Mouse (Mus musculus) fibroblast of lung, adult 2 months (primary cell): ENCODE measurements around the gene Bag6.
A peak's percentile ranks its signal among the peaks of the same experiment; 100 is the strongest.

Experiments
- DNase-seq: peaks from one replicate; pipeline ENCODE4 v3.0.0-alpha.2; 2011; ENCODE audit warnings: low read depth

Gene Bag6

DNA sequence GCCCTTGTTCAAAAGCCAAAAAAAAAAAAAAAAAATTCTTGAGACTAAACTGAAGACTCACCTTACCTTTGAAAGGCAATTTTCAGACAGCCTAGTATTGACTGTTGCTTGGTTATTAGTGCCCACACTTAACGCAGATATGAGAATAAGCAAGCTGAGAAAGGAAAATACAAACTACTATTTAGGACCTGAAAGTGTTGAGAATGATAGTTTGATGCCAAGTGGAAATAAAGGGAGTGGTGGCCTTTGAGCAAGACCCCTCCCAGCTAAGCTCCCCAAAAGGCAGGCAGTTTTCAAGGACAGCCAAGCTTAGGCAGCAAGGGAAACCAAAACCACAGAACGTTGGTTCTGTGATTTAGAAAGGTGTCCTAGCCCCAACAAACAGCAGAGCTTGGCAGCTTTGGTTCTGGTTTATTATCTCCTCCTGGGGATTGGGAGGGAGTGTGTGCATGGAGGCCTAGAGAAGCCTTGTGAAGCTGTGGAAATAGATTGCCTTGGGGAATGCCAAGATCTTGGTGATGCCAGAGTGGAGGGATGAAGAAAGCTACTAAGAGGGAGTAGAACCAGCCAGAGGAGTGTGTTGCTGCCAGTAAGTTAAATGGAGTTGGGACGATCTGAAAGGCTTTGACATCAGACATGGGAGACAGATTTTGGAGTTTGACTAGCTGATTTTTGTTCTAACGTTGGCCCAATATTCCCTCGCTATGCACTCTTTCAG, 13.1 kb downstream of the Bag6 start:
- DNase-seq: no peak

DNA sequence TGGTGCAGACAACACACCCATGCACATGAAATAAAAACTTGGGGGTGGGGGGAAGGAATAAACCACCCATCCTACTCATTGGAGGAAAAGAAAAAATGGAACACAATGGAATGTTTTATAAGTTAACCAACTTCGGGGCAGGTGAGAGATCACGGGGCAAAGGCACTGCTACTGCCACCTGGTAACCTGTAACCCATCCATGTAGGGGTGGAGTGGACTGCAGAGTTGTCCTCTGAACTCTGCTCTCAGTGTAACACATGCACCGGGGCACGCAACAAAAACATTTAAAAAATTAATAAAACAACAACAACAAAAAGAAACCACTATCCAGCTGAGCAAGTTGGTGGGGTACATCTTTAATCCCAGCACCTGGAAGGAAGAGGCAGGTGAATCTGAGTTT, 17.1 kb downstream of the Bag6 start:
- no peak for DNase-seq

DNA sequence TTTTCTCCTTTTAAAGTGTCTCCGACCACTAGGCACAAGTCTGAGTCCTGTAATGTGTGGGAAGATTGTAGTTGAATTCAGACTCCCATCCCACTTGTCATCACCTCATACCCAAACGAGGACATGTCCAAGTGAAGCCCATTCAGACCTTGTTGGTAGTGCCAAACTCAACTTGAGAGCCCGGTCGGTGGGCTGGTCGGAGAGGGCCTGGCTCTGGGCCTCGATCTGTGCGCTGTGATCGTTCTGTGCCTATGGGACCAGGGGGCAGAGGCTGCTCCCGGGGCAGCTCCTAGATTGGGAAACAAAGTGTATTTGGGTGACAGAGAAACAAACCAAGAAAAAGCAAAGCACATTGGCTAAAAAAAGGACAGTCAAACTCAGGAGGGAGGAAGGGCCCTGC, 18.1 kb downstream of the Bag6 start:
- DNase-seq: no peak

DNA sequence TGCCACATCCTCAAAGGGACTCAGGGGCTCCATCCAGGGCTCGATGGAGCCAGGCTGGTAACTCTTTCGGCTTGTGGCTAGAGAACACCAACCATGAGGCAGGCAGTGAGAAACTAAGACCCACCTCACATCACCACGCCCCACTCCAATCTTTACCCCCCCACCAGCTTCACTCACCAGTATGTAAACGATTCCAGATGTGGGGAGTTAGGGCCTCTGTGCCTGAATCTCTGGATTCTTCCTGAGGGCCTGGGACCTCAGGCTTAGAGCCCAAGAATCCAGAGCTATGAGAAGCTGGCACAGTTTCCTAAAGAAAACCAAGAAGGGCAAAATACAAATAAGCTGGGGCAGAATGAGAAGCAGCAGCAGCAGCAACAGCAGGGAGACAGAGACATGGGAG, 19.0 kb downstream of the Bag6 start:
- DNase-seq: peak; percentile 50

DNA sequence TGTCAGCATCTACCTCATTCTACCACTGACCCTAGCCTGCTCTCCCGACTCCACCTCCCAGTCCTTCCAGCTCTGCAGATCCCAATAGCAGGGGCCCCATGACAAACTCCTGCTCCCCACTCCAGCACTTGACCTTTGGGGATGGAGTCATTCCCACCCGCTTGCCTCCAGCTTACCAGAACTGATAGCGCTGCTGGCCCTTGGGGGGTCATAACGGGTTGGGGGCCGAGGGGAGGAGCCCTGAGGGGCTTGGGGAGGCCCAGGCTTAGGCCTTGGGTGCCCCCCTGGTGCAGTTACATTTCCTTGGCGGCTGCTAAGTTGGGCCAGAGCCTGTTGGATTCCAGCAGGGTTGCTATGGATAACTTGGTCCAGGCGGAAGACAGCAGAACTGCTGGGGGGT, 19.6 kb downstream of the Bag6 start:
- DNase-seq: no peak

DNA sequence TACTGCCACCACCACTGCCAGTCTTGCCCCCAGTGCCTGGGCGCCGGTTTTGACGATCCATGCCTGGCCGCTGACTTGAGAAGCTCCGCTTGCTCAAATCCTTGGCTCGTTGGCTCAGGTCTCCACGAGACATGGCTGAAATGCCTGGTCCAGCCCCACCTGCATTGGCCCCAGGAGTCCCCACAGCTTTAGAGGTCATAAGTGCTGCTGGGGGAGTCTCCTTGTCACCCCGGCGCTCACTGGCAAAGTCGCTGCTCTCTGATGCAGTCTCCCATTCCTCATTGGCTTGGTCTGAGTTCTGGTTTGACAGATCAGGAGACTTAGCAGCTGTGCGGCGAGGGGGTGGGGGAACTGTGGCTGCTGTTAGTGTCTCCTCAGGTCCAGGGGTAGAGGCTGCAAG, 20.5 kb downstream of the Bag6 start:
- DNase-seq: no peak

DNA sequence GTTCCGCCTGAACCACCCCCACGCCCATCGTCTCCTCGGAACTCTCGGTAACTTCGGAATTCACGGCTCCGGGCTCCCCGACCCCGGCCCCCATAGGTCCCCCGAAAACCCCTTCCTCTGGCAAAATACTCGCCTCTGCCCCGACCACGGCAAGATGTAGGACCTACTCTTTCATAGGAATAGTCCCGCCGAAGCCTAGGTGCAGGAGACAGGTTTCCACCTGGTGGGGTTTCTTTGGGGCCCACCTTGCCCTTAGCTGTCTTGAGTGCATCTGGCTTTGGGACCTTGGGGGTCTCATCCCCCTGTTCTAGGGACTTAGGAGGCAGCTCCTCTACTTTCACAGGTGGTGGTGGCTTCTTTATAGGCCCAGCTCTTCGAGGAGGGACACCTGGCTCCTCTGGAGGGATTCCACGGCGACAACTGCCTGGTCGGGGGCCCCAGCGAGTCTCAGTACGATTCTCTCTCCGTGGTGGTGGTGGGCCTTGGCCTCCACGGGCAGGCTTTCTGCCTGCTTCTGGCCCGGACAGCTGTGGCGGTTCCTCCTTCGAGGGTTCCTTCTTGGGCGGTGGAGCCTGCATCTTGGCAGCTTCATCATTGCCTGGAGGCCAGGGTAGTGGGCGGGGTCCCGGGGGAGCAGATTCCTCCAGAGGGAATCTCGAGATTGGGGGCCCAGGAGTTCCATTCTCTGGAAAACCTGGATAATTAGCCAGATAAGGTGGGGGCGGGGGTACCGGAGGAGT, 21.7 kb downstream of the Bag6 start:
- no peak for DNase-seq

DNA sequence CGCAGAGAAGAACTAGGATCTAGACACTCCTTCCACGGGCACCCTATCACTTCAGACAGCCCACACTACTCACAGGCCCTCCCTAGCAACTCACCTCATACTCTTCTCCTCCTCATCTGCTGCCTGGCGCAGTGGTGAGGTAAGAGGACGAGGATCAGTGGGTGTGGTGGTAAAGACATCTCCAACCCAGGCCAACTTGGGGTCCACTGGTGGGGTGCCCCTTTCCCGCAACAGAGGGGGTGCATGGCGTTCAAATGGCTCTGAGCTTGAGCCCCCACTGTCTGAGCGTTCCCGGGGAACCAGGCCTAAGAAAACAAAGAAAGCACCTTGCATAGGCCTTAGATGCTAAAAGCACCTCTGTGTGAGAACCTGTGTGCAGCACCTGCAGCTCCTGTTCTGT, 22.3 kb downstream of the Bag6 start:
- no peak for DNase-seq

DNA sequence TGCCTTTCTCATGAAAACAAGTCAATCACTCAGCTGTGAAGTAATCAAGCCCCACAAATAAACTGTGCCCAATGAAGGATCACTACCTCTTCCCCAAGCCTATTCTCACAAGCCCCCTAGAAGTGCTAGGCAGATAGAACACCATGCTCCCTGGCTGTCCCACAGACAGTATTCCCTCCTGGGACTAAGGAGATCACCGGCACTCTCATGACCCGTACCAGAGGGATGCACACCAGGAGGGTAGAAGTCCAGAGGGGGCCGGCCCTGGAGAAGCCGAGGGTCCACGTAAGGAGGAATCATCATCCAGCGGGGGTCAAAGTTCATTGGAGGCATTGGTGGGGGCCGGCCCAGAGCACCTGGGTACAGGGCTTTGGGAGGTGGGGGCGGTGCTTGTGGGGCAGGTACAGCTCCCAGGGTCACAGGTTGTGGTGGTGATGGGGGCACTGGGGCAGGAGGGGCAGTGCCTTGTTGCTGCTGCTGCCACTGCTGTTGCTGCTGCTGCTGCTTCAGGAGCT, 22.7 kb downstream of the Bag6 start:
- DNase-seq: no peak

DNA sequence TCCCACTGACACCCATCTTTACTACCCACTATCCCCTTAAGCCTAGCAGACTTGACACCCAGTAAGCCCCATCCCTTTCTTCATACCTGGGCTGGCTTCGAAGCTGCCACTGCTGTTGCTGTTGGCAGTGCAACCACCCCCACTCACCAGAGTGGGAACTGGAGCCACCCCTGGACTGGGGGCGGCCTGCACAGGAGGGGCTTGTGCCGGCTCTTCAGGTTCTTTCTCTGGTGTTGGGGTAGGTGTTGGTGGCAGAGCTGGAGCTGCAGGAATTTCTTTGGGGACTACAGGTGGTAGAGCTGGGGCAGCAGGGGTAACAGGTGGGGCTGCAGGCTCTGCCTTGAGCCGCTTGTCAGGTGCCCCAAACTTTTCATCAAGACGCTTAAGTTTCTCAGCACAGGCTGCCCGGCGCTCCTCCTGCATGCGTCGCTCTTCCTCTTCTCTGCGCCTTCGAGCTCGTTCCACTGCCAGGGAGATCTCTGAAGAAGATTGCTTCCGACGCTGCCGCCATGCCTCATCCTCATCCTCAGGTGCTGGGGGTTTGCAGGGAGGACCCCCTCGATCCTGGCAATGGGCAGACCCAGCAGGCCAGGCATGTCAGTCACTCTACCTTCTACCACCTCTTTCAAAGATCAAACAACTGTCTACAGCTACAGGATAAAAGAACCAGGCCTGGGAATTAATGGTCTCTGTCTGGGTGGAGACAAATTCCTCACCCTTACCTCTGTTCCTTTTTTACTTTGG, 24.0 kb downstream of the Bag6 start:
- DNase-seq: no peak

DNA sequence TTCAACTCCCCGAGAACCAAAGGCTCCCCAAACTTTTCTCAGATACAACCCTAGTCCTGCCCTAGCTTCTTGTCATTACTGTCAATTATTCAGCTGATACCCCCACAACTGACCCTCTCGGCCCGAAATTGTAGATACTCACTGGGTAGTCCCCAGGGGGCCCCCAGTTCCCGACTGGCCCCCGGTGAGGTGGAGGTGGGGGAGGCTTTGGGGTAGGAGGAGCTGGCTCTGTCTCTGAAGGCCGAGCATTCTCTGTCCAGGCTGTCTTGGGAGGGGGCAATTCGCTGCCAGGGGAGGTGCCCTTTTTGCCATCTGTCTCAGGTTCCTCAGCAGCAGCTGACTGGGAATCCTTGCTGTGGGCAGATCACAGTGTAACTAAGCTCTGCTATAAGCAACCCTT, 24.7 kb downstream of the Bag6 start:
- DNase-seq: no peak

DNA sequence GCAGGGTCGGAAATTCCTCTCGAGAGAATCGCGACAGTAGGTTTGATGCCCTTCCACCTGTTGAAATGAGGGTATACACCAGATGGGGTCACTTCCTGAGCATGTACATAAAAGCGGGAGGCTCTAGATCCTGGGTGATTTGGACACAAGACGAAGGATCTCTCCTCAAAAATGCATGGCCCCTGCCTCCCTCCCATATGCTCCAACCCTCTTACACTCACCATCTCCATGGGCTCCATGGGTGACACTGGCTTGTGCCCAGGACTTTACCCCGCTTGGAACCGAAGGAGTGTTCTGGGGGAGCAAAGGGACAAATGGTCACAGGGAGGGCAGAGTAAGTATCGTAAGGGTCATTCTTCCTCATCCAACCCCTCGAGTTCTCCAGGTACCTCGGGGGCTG, 26.4 kb downstream of the Bag6 start:
- DNase-seq: no peak

DNA sequence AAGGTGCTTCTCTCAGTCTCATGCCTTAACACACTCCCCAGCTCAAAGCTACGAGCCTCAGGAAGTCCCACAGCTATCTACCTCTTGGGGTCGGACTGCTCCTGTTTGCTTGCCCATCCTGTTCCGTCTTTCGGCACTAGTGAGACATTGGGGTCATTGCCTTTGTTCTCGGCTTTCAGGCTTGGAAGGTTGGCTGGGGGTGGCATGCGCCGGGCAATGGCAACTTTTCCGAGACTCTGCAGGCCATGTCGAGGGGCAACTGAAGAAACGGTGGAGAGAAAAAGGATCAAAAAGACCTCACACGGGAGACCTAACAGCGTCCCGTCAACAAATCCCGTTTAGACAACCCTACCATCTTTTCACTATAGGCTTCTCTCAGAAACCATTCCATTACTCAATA, 27.1 kb downstream of the Bag6 start:
- DNase-seq: no peak

DNA sequence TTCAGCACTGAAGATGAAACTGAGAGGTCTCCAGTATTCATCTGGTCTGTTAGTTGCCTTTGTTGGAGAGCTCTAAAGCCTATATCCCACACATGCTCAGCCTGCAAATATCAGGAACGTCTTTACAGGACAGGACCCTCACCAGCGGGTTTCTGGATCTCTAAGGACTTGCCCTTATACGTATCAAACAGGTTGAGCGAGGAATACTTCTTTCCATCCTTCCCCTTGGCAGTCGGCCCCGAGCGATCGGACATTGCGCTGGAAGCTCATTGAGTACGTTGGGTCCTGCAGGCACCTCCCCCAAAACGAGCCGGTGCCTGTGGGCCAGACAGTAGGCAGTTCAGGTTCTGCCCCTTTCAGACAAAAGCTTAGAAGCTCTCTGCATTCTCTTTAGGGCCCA, 27.8 kb downstream of the Bag6 start:
- DNase-seq: no peak

DNA sequence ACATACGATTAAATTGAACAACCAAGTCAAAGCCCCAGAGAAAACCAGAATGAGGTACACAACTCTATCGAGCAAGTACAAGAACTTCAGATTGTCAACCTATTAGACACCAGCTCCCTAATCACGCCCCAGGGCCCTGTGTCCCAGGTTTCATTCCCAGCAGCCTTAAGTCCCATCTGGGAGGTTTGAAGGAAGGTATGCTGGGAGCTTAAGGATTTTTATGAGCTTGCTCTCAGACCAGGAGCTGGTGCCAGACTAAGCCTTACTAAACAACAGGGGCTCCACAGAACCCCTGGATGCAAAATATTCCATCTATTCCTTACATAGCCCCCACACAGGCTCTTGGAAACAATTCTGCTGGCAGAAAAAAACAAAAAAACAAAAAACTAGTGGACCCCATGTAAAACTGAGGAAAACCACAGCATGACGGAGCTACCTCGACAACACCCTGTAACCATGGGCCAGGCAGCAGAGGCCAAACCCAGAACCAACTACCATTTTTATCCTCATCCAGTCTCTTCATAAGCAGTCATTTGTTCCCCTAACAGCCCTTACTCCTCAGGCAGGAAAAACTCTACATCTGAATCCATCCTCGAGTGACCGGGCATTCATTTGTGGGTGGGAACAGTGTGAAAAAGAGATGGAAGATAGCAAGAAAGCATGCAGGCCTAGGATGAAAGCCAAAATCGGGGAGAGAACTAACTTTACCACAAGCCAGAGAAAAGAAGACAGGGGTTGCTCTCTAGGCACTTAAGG, 28.5 kb downstream of the Bag6 start:
- DNase-seq: no peak

DNA sequence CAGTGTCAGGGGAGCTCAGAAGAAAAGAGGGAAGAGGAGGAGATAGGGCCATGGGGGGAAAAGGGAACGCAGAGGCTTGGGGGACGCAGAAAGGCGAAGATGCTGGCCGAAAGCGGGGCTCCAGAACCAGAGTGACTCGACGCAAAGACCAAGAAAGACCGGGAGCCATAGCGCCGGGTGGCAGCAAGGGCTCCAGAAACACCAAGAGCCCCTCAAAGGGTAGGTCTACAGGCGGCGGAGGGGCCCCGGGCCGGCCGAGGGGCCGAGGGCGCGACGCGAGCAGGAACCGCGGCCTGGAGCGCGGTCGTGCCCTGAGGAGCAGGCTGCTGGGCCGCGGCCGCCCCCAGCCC, 29.2 kb downstream of the Bag6 start:
- DNase-seq: no peak

DNA sequence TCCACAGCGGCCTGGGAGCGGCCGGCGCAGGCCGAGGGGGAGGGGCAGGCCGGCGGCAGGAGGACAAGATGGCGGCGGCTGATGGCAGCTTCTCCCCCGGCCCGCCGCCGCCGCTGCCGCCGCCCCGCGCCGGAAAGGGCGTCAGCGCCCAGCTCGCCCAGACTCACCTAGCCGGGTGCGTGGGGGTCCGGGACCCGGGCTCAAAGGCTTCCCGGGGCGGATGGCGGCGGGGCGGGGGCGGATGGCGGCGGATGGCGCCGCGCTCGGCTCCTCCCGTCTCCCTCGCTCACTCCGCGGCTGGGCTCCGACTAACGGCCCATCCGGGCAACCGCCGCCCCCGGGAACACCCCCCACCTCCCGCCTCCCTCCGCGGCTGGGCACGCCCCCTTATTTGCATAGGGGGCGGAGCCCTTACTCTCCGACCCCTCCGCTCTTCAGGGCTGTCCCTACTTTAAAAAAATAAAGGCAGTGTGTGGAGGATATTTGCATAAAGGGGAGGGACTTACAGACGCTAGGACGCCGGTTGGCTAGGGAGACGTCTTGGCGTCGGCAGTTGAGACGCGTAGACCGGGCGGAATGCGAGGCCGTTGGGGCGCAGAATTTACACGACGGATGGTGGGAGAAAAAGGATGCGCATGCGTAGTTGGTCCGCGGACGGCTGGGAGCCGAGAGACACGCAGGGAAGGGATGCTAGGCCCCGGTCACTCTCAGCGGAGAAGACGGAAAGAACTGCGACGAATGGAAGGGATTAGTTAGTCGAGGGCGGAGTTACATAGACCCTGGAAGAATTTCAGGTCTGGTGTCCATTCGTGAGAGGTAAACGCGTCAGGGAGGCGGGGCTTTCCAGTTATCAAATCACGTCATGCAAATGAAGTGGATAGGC, 29.8 kb downstream of the Bag6 start, which contains the start of gene Prrc2a:
Gene Prrc2a, minus strand, starts transcription at position 330 of the 883 bp plus-strand sequence.
- peak; percentile 99 for DNase-seq

DNA sequence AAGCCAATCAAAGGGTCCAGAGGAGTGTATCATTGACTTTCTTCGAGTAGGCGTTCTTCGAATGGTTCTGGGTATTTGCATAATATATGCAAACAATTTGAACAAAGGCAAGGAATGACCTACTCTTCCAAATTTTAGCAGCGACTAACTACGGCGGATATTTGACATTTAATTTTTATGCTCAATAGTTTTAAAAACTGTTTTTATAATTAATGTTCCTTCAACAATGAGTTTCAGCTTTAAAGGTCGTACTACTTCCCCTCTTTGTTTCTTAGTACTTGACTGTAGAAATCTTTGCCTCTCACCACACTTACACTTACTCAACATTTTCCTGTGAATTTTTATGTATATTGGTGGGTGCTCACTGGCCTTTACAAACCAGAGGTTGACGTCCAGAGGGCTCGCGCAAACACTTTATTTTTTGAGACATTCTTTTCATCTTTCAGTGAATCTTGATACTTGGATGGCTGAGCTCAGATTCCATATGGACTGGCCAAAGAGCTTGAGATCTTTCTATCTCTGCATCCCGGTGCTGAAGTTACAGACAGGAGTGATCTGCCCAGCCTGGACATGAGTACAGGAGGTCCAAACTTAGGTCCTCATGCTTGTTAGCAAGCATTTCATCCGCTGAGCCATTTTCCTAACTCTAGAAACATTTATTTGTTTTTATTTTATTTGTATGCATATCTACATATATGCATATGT, 30.6 kb downstream of the Bag6 start:
- no peak for DNase-seq

DNA sequence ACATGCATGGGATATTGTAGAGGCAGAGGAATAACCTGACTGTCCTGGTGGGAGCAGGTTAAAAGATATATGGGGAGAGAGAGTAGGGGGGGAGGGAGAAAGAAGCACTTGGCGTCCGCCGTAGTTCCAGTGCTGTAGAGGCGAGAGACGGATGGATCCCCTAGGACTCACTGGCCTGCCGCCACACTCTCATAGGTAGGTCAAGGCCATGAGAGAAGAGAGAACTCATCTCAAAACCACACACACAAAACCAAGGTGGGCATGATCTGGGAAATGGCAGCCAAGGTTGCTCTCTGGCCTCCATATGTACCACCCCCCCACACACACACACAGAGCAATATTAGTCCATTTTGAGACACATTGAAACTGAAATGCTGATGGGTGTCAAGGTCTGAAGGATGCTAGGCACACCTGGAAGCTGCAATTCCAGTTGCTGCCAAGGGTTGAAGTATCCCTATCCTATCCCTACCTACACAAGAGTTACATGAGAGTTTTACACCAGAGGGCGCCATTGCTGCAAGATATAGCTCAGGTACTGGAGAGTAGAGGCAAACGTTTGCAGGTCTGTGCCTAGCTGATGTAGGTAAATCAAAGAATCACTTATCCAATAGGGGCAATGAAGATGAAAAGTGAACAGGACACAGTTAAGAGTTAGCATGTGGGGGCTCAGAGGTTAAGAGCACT, 31.5 kb downstream of the Bag6 start:
- no peak for DNase-seq

DNA sequence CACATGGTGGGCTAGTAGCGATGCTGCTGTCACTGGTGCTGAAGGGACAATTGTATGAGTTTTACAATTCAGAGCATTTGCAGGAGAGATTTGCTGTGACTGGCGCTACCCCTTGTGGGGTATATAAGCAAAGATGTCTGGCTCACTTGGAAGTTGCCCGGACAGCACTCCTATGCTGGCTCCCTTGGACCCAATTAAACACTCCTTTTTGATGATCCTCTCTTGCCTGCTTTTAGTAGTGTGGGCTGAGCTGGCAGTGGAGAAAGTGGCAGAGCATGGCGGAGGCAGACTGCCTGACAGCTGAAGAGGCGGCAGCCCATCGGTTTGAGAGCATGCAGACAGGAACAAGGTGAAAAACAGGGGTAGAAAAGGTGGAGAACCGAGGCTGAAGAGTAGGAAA, 32.8 kb downstream of the Bag6 start:
- no peak for DNase-seq
